Mouse (Mus musculus) left cerebral cortex, adult 2 months (tissue): ENCODE results near the gene Atg14. TPM values are rescaled to one million over a fixed set of nuclear protein-coding genes. Genes with fewer than 3 reads are reported as not detected.

Experiments used
- DNase-seq, 2 experiments: peaks; one replicate each; pipeline ENCODE4 v3.0.0; 2021 to 2022; ENCODE audit warnings: low spot score in 2 of 2, mixed read lengths in 1 of 2; ENCODE audit errors: extremely low spot score in 1 of 2
- H3K27ac ChIP-seq: fragments of 200-600 bp; 2 replicates; pipeline ENCODE4 v1.8.1; 2022
- H3K4me3 ChIP-seq: fragments of 200-600 bp; 2 replicates; pipeline ENCODE4 v1.8.1; 2022
- CTCF ChIP-seq: fragments of 200-600 bp; IDR thresholded peaks from 2 replicates; pipeline ENCODE4 v1.8.1; 2022; ENCODE audit warnings: antibody characterized with exemption, mild to moderate bottlenecking, moderate library complexity
- intact Hi-C: fragments of 180-260 bp; cut with DNase I; formaldehyde crosslinking; loops from one replicate; pipeline ENCODE4 v1.15.1; 2025
- total RNA-seq, 2 experiments: library from RNA; stranded (reverse); gene quantifications; 2 replicates each; pipeline ENCODE4 v1.2.3; 2021

Gene Atg14
- total RNA-seq, 2 experiments from 2014 or later, result 18.9 to 20.6 TPM

DNA sequence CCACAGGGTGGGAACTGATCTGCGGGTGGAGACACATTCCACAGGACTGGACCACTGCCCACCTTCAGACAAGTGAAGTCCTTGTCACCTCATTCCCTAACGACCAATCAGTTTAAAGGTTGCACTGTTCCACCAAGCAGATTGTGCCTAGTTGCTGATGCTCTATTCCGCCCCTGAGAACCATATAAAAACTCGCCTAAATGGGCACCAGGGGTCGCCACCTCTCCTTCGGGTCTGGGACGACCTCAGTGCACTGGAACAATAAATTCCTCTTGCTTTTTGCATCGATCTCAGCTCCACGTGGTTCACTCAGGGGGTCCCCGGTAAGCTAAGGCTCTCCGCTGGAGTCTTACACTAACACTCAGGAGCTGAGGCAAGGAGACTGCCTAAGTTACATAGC lies 4.3 kb upstream of the Atg14 start:
- intact Hi-C loops, result no loop called here
- Histone ChIP-seq H3K27ac (no peak overlapping the region), H3K4me3 (no peak overlapping the region)
- TF ChIP-seq CTCF, result no peak
- no peak for DNase-seq

DNA sequence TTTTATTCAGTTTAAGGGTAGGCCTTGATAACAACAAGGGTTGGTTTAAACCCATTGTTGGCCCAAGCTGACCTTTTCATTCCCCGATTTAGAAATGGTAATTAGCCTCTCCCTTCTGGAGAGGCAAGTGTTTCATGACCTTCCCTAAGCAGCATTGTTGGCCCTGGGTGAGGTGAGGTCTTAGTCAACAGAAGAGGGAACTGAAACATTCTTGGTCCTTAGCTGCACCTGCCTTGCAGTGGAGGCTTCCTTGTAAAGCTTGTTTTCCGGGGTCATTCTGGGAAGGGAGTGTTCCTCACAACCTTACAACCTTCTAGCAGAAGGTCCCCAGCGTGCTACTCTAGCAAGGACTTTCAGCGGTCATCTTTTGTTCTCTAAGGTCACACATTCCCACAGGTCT lies 2.3 kb upstream of the Atg14 start:
- H3K4me3 ChIP-seq, result no peak overlapping the region
- no peak for TF ChIP-seq CTCF
- intact Hi-C loops, result no loop called here
- H3K27ac ChIP-seq, result no peak overlapping the region
- DNase-seq, result no peak

DNA sequence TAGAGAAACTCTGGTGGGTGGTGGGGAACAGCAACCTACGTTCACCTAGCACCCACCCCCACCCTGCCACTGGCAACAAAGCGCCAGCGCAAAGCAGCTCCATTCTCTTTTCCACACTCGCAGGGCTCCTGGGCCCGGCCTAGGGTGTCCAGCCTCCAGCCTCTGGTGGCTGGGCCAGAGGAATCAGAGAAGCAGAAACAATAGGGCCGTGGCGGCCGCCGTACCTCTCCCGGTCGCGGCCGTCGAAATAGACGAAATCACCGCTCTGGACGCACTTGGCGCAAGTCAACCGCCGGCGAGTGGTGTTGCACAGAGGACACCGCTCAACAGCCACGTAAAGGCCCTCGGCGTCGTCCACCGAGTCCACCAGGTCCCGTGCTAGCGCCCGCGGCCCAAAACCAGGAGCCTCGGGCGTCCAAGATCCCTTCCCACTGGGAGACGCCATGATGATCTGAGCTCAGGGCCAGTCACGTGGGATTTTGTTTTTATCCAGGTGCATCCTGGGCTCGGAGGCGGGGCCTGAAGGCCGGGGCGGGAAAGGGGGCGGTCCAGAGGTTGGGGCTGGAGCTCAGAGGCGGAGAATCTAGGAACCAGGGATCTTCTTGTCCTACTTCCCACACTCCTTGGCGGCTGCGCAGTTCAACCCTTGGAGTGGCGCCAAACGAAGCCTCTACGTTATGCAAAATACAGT lies 2.3 kb downstream of the Atg14 start:
- no peak for TF ChIP-seq CTCF
- DNase-seq, result peak; percentile 93 to 94

DNA sequence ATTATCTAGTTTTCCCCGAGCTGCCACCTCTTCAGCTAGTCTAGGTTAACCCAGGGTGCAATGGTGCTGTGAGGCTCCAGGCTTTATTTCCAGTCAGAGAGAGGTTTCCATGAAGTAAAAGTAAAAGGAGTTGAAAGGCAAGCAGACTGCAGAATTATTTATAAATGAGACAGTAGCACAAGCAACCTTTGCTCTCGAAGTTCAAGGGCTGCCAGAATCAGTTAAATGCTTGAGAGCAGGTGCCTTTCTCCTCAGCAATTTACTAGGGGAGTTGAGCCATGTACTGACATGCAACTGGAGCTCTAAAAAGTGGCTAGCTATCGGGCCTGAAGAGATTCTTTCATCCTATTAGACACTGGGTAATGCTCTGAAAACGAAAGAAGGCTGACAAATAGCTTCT lies 7.3 kb downstream of the Atg14 start:
- intact Hi-C loops, result no loop called here
- no peak overlapping the region for H3K4me3 ChIP-seq
- no peak overlapping the region for H3K27ac ChIP-seq
- TF ChIP-seq CTCF, result no peak
- DNase-seq, result no peak

More for the DNA sequence above, 2.3 kb downstream of the Atg14 start:
- H3K27ac ChIP-seq, result peak overlapping the region; percentile 77
- H3K4me3 ChIP-seq, result peak overlapping the region; percentile 99
- intact Hi-C loops, result no loop called here

DNA sequence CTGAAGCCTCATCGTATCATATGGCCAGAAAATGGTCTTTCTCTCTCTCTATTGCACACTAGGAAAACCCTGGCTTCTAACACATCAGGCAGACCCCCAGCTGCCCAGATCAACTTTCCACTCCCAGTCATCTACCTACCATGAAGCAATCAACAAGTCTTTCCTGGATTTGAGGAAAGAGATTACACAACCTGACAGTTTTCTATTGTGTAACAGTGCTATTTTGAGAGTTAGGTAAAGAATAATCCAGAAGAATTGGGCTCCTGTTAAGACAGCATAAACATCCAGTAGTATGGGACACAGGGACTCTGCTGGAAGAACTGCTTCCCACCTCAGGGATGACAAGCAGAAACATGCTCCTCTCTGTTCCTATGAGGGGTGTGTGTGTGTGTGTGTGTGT lies 7.9 kb downstream of the Atg14 start:
- no peak for TF ChIP-seq CTCF
- Histone ChIP-seq H3K27ac (no peak overlapping the region), H3K4me3 (no peak overlapping the region)
- intact Hi-C loops, result no loop called here
- no peak for DNase-seq

DNA sequence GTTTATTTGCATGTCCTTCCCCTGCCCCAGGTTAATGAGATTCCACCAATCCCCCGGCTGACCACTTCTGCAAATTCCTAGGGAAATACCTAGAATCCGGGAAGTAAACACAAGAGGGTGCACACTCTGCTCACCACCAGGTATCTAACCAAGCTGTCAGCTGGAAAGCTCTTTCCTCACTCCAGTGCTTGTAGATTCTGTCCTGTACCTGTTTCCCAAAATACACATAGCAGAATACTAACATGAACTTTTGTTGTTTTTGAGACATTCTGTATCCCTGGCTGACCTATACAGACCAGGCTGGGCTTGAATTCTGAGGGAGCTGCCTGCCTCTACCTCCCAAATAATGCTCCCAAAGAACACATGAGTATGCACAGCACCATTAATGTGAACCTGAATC lies 9.7 kb downstream of the Atg14 start:
- no peak for TF ChIP-seq CTCF
- intact Hi-C loops, result no loop called here
- Histone ChIP-seq H3K4me3 (no peak overlapping the region), H3K27ac (no peak overlapping the region)
- no peak for DNase-seq

DNA sequence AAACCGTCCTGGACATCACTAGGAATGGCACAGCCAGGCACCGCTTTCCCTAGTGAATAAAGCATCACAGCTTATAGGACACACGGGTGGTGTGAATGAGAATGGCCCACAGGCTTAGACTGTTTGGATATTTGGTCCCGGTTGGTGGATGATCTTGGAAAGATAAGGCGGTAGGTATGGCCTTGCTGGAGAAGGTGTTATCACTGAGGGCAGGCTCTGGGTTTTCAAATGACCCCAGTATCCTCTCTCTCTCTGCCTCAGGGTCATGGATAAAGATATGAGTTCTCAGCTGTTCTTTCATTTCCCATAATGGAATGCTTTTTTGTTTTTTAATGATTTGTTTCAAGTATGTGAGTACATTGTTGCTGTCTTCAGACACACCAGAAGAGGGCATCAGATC lies 15.2 kb downstream of the Atg14 start:
- Histone ChIP-seq H3K27ac (no peak overlapping the region), H3K4me3 (no peak overlapping the region)
- no peak for TF ChIP-seq CTCF
- intact Hi-C loops, result no loop called here
- DNase-seq, result no peak

DNA sequence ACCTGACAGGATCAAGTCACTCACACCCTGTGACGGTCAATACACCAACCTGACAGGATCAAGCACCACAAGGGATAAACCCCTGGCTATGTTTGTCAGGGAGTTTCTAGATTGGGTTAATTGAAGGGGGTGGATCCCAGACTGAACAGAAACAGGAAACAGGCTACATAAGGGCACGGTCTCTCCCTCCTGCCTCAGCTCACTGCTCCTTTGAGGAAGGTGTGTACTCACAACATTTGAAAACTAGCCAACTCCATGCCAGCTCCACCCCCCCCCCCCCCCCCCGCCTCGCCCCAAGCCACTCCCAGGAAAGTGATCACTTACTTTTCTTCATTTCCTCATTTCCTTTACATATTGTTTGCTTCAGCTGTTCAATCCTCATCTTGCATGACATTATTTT lies 16.2 kb downstream of the Atg14 start:
- TF ChIP-seq CTCF, result no peak
- intact Hi-C loops, result no loop called here
- DNase-seq, result no peak
- Histone ChIP-seq H3K27ac (no peak overlapping the region), H3K4me3 (no peak overlapping the region)

DNA sequence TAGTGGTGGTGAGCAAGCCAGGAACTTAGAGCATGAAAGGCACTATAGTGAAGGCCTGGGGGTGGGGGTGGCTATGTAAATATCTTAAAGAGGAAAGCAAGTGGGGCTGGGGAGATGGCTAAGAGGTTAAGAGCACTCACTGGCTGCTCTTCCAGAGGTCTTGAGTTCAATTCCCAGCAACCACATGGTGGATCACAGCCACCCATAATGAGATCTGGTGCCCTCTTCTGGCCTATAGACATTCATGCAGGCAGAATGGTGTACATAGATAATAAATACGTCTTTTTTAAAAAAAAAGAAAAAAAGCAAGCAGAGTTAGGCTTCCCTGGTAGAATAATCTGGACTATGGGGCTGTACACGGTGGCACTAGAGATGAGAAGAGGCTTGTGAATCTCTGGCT lies 17.1 kb downstream of the Atg14 start:
- no peak for DNase-seq
- intact Hi-C loops, result no loop called here
- peak; percentile 16 for TF ChIP-seq CTCF

DNA sequence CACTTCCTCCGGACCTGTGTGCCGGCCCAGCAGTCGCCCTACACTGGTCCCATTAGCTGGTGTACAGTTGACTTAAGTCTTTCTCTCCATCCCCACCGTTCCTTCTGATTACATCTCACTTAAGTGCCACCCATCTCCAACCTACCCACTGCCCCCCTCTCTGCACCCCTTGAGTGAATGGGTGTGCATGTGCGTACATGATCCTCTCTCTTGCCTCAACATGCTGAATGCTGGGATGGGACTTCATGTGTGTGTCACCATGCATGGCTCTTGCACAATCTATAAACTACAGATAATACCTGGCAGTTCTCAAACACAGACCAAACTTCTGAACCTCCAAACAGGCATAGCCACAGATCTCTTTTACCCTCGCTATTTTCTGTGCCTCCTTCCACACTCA lies 18.8 kb downstream of the Atg14 start:
- no peak for TF ChIP-seq CTCF
- no peak for DNase-seq
- intact Hi-C loops, result no loop called here
- H3K27ac ChIP-seq, result no peak overlapping the region
- H3K4me3 ChIP-seq, result no peak overlapping the region

More for the DNA sequence above, 17.1 kb downstream of the Atg14 start:
- Histone ChIP-seq H3K27ac (no peak overlapping the region), H3K4me3 (no peak overlapping the region)

DNA sequence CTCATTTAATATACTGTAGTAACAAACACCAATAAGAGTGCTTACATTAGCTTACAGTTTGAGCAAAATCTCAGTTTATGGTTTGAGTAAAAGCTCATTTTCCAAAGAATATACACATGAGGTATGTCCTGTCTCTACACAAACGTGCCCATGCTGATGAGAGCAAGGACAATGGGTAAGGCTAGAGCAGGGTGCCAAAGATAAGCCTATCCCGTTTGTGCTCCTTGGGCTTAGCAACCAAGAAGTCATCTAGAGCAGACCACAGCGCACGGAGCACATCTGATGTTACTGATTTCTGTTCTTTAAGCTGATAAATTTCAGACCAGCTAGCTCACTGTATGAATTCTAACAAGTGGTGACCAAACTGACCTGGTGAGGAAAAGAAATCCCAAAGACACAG lies 25.6 kb downstream of the Atg14 start:
- no peak for TF ChIP-seq CTCF
- no peak overlapping the region for H3K27ac ChIP-seq
- intact Hi-C loops, result no loop called here
- no peak for DNase-seq
- no peak overlapping the region for H3K4me3 ChIP-seq

DNA sequence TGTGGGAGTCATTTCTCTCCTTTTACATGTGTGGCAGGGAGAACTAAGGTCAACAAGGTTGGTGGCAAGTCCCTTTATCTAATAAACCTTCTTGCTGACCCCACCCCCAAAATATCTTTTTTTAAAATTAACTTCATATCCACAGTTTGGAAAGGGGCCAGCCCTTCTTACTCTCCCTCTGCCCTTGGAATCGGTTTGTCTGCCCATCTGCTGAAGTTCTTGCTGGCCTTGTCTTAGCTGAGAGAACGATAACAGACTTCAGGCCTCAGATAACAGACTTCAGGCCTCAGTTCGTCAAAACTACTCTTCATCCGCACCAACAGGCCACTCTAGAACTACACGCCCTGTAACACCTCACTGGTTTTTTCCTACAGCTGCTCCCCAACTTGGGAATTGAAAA lies 26.2 kb downstream of the Atg14 start:
- H3K4me3 ChIP-seq, result no peak overlapping the region
- no peak overlapping the region for H3K27ac ChIP-seq
- TF ChIP-seq CTCF, result no peak
- intact Hi-C loops, result no loop called here
- no peak for DNase-seq

DNA sequence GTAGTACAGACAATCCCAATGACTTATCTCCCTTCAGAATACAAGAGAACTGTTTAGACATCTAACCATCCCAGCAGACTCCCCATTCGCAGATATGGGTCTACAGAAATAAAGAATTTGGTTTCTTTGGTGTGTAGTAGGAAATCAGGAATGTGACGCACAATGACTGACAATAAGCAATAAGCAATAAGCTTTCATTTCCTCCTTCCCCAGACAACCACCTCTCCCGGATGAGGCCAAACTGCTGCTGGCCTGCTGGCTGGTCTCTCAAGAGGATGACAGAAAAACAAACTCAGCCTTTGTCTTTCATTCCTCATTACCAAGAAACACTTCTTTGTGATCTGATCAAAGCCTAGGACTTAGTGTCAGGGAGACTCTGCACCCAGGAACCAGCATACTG lies 28.2 kb downstream of the Atg14 start:
- no peak for DNase-seq
- no peak overlapping the region for H3K27ac ChIP-seq
- TF ChIP-seq CTCF, result no peak
- no peak overlapping the region for H3K4me3 ChIP-seq
- intact Hi-C loops, result no loop called here
